Mouse (Mus musculus): Measurements from ENCODE around the gene Dclk1. TPM values are rescaled to one million over a fixed set of nuclear protein-coding genes. Genes with fewer than 3 reads are reported as not detected.

The Dclk1 gene
- polyA plus RNA-seq, 1 experiment from 2014 or later = 232 TPM

- no peak overlapping the region for H3K9ac ChIP-seq (replicated peaks)
Observed at GRCm38 (mm10) chr3:55571552-55572296, 329.6 kb downstream of the Dclk1 start.

DNA sequence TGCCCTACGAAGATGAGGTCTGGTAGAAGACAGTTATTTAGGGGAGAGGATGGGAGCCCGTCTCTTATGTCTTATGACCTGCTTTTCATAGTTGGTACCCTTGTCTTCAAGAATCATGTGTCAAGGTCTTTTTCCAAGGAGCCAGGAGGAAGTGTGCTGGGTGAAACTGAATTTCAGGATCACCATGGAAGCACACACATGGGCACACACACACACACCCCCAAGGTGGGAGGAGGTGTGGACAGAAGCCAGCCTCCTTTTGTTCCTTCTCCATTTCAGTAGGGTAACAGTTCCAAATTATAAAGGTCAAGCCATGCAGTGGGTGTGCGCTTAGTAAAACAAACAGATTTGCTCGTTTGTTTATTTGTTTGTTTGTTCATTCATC lies 330.1 kb downstream of the Dclk1 start:
- Histone ChIP-seq H3K27ac (replicated peaks) (peak overlapping the region; percentile 74), H3K4me2 (peak overlapping the region; percentile 17; the same call in 1 of the 2 replicates), H3K36me3 (no peaks in the 10 kb centered on the region), H3K27me3 (replicated peaks) (no peaks in the 10 kb centered on the region), H3K9ac (replicated peaks) (no peak overlapping the region), H3K9me3 (replicated peaks) (no peaks in the 10 kb centered on the region), H3K4me1 (peaks cover 15% of the 10 kb centered on the region), H3K4me3 (replicated peaks) (no peak overlapping the region)
- WGBS = 46% methylated on average over 4 of the region's 4 CpGs
- peak; percentile 58 for ATAC-seq (ENCODE audit: low FRiP score)

More at GRCm38 (mm10) chr3:55571552-55572296, 329.6 kb downstream of the Dclk1 start:
- Histone ChIP-seq H3K4me2 (peak overlapping the region; percentile 17; the same call in 1 of the 2 replicates), H3K27me3 (replicated peaks) (no peaks in the 10 kb centered on the region), H3K9me3 (replicated peaks) (no peaks in the 10 kb centered on the region), H3K4me1 (peaks cover 15% of the 10 kb centered on the region), H3K4me3 (replicated peaks) (no peak overlapping the region), H3K27ac (replicated peaks) (peak overlapping the region; percentile 74), H3K36me3 (no peaks in the 10 kb centered on the region)
- whole genome bisulfite sequencing = 17% methylated on average over 11 of the region's 11 CpGs
- ATAC-seq (ENCODE audit: low FRiP score) = peak; percentile 89

GRCm38 (mm10) chr3:55574003-55574402 lies 331.8 kb downstream of the Dclk1 start:
- Histone ChIP-seq H3K36me3 (no peaks in the 10 kb centered on the region), H3K9me3 (replicated peaks) (no peaks in the 10 kb centered on the region), H3K9ac (replicated peaks) (no peak overlapping the region), H3K4me2 (no peak overlapping the region), H3K27me3 (replicated peaks) (no peaks in the 10 kb centered on the region), H3K27ac (replicated peaks) (no peak overlapping the region), H3K4me3 (replicated peaks) (no peak overlapping the region), H3K4me1 (peaks cover 15% of the 10 kb centered on the region)
- no peak for ATAC-seq (ENCODE audit: low FRiP score)
- 58% methylated on average over 4 of the region's 4 CpGs for whole genome bisulfite sequencing

DNA sequence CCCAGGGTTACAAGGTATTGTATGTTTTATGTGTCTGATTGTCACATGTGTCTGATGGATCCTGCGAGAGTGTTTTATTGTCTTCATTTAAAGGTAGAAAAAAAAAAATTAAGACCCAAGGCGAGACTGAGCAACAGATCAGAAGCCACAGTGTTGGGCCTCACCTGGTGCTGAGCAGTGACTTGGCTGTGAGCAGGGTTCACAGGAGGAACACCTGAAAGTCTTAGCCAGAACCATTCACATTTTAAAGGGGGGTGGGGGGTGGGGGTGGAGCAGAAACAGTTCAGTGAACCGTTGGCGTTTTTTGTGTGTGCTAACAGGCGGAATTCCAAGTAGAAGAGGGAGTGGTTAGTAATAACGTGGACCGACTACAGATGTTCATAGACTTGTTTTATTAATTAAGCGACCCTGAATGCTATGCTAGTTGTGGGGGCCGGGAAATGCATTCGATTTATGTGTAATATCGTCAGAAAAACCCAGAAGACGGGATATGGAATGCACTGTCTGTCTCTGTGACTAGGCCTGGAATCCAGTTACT lies 345.3 kb downstream of the Dclk1 start:
- 23% methylated on average over 12 of the region's 12 CpGs for WGBS
- no peak overlapping the region for H3K27ac ChIP-seq (replicated peaks)
- no peaks in the 10 kb centered on the region for H3K27me3 ChIP-seq (replicated peaks)
- no peaks in the 10 kb centered on the region for H3K9me3 ChIP-seq (replicated peaks)
- 0 out of 2 replicates have a peak, but pooled peaks have one; percentile 17 for ATAC-seq (ENCODE audit: low FRiP score)
- H3K4me3 ChIP-seq (replicated peaks) = no peak overlapping the region
- peaks cover 20% of the 10 kb centered on the region for H3K4me1 ChIP-seq
- no peaks in the 10 kb centered on the region for H3K36me3 ChIP-seq
- no peak overlapping the region for H3K4me2 ChIP-seq
- no peak overlapping the region for H3K9ac ChIP-seq (replicated peaks)

DNA sequence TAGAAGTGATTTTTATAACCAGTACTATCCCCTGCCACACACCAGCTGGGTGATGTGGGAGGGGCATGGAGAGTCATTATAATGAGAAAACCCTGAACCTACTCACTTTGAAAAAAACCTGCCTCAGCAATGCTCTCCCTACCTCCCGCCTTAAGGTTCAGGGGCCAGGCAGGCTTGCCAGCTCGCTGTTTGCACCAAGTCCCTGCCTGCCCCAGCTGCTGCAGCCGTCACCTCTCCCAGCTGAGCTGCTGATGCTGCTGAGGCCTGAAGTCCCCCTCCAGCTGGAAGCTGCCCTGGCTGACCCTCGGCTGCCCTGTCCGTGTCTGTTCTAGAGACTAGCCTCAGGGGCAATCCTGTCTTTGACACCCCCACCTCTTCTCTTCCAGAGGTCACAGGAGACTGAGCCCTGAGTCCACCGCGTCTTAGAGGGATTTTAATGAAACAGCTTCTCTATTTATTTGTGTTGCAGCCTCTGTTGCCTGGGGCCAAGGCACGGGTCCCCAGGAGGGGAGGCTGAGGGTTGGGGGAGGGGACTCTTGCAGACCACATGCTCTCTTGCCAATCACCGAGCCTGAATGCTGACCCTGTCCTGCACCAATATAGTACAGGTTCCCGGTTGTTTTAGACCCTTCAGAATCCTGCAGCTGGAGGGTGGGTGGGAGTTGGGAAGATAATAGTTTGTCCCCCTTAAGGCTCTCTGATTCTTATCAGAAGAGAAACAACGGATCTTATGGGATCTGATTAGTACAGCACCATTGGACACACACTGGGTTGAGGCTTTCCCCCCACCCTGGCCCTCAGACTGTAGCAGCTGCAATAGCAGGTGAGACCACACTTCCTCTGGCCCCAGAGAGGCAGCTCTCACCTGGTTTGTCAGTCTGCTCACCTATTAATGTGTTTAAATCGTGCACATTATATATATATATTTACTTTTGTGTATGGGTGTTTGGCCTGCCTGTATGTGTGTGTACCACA lies 346.1 kb downstream of the Dclk1 start:
- H3K27me3 ChIP-seq (replicated peaks) = no peaks in the 10 kb centered on the region
- peak; percentile 67 for ATAC-seq (ENCODE audit: low FRiP score)
- peaks cover 20% of the 10 kb centered on the region for H3K4me1 ChIP-seq
- no peaks in the 10 kb centered on the region for H3K36me3 ChIP-seq
- no peak overlapping the region for H3K4me2 ChIP-seq
- 11% methylated on average over 12 of the region's 12 CpGs for WGBS
- 0 out of 2 replicates have a peak overlapping the region, but pooled peaks have one; percentile 25 for H3K27ac ChIP-seq (replicated peaks)
- no peak overlapping the region for H3K4me3 ChIP-seq (replicated peaks)
- no peak overlapping the region for H3K9ac ChIP-seq (replicated peaks)
- H3K9me3 ChIP-seq (replicated peaks) = no peaks in the 10 kb centered on the region

Other genes with a start within 250 kb of the Dclk1 start
- gene Ccna1, start 186.9 kb upstream of the Dclk1 start, polyA plus RNA-seq (2015; fragmentation: Nextera tagmentation; extraction: Ambion mirVana) = 0.37 and 0.41 TPM in 2 replicates
- gene Spg20, start 130.3 kb upstream of the Dclk1 start, polyA plus RNA-seq (2015; fragmentation: Nextera tagmentation; extraction: Ambion mirVana) = 14.4 and 20.0 TPM in 2 replicates
- gene Ccdc169, start 105.0 kb upstream of the Dclk1 start, polyA plus RNA-seq (2015; fragmentation: Nextera tagmentation; extraction: Ambion mirVana) = not detected in 2 replicates
- 0.08 TPM in 1 of 2 replicates, not detected in the other for gene Sohlh2, start 60.3 kb upstream of the Dclk1 start, polyA plus RNA-seq (2015; fragmentation: Nextera tagmentation; extraction: Ambion mirVana)
- not detected in 2 replicates for gene Gm21954, start 229.8 kb downstream of the Dclk1 start, polyA plus RNA-seq (2015; fragmentation: Nextera tagmentation; extraction: Ambion mirVana)

Measured in neural tube, embryonic 15.5 days (tissue).